Mouse (Mus musculus): Measurements from ENCODE around the gene Nfe2l2.

DNA sequence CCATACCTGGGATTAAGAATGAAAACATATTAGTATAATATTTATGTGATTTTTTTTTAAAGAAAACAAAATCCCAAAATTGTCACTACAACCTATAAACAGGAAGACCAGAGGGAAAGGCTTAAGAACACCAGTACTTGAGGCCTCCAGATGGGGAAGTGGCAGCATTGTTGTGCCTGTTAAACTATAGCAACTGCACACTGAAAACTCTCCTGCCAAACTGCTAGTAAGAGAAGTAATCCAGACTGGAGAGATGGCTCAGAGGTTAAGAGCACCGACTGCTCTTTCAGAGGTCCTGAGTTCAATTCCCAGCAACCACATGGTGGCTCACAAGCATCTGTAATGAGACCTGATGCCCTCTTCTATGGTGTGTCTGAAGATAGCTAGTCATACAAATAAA lies 54.0 kb downstream of the Nfe2l2 start:
- TF ChIP-seq POLR2A (IDR thresholded peaks at IDR 0.05; ENCODE audit: extremely low read depth, insufficient read depth, low read length), result no peak
- TF ChIP-seq CTCF (IDR thresholded peaks at IDR 0.05; ENCODE audit: low read depth, low read length), result no peak
